Mouse (Mus musculus): ENCODE measurements around the gene Npc2.

The Npc2 gene

DNA sequence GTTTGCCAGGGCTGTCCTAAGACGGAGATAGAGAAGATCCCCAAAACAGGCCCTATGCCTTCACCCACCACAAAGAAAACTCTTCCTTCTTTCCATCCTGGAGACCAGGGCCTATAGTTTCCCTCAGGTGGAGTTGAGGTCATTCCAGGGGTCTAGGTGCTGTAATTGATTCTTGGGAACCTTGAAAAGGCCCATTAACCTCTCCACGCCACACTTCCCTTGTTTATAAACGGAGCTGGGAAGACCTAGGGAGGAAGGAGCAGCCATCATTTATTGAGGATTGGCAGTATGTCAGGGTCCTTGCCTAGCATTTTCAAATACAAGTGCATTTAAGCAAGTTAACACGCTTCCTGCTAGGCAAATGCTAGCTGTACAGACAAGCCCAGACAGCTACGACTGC, 45.5 kb downstream of the Npc2 start:
- DNase-seq, result no peak

DNA sequence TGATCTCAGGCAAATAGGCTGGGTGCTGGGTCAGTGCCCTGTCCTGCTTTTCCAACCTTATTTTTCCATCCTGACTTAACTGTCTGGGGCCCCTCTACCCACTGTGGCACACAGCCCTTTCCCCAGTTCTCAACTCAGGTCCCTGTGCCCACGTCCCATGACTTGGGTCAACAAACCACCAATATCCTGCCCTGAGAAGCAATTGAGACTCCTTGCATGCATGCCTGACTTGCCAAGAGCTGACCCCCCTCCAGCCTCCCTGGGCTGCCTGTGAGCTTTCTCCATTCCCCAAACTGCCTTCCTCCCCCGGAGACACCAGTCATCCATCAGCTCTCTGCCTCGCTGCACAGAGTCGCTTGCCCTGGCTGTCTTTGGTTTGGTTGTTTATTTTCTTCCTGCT, 46.0 kb downstream of the Npc2 start:
- DNase-seq, result no peak

DNA sequence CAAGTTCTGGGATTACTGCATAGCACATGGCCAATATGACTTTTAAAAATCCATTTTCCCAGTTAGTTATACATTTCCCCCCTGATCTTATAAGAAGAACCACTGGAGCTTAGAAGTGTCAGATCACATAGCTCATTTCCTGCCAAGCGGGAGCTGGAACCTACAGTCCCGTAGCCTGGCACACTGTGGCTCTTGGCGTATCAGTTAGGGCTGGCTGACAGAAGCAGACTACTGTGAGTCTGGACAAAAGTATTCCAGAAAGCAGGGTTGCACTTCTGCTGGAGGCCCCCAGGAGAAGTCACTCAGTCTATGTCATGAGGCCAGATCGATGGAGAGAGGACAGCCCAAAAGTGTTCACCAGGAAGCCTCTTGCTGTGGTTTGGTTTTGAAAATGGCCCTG, 46.6 kb downstream of the Npc2 start:
- DNase-seq, result no peak

DNA sequence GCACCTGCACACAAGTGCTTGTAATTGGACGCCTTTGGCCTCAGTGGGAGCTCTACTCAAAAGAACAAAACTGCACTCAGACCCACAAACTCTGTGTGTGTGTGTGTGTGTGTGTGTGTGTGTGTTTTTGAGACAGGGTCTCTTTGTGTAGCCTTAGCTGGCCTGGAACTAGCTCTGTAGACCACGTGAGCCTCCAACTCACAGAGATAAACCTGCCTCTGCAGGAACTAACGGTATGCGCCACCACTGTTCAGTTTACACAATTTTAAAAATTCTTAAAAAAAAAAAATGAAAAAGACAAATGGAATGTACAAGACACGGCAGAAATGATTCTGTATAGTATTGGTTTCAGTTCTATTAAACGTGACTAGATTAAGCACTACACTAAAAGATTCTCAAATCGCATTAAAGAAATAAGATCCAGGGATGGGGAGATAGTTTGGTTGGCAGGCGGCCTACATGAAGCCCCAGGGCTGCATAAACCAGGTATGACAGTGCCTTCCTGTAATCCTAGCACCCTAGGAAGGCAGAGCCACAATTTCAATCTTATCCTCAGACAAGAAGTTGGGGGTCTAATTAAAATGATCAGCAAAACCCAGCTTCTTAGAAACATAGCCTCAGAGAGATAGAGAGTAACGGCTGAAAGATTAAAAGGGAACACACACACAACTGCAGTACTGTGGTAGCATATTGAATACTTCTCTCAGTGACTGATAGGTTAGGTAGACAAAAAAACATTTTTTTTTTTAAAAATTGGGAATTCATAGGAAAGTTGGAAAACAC, 54.3 kb downstream of the Npc2 start:
- no peak for DNase-seq

DNA sequence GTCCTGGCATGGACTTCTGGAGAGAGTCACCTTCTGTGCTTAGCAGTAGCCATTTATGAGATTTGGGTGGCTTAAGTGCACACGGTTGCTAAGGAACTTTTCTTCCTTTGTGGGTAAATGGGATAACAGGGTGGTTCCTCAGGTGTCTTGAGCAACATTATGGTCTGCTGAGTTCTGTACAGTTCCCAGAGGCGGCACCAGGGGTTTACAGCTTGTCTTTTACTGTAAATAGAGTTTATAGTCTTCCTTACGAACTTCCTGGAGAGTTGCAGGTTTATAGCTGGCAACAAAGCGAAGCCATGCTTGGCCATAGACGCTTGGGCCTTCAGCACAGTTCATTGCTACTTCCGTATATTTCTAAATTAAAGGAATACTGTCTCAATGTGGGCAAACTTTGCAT, 58.4 kb downstream of the Npc2 start:
- no peak for DNase-seq

DNA sequence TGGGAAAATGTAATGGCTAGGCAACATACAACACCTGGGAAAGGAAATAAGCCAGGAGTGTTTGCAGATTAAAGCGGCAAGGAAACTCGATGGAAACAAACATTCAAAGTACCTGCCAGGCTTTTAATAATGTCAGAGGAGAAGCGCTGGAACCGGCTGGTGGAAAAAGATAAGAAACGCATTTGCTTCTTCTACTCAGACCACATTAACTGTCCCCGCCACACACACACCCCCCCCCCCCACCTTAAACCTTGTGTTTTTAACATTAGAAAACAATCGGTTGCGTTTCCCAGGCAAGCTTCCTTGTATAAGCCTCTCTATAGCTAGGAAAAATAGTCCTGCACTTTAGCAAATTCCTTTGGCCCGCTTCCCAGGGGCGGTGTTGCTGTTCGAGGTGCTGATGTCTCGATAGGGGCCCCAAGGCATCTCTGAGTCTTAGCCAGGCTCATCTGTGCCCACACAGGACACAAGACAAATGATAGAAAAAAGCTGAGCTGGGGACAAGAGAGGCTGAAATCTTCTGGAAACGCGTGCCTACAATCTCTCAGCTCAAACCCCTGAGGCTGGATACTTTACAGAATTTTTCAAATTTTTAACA, 63.0 kb downstream of the Npc2 start:
- DNase-seq, result peak; percentile 27 to 40

DNA sequence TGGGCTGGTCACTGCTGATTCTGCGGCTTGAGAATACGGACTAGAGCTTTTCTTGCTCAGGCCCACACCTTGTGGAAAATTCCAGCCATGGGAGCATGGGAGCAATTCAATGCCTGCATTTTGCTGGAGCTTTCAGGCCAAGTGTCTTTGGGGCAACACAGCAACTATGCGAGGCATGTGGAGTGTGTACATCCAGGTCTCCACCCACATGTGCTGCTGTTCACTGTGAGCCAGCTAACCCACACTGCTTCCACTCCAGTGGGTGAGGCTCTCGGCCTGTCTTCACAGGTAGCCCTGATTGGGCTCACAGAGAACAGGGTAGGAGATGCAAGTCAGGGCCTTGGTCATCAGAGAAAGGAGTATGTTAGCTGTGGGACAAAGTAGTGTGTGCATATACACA, 65.1 kb downstream of the Npc2 start:
- peak; percentile 17 to 20 for DNase-seq

DNA sequence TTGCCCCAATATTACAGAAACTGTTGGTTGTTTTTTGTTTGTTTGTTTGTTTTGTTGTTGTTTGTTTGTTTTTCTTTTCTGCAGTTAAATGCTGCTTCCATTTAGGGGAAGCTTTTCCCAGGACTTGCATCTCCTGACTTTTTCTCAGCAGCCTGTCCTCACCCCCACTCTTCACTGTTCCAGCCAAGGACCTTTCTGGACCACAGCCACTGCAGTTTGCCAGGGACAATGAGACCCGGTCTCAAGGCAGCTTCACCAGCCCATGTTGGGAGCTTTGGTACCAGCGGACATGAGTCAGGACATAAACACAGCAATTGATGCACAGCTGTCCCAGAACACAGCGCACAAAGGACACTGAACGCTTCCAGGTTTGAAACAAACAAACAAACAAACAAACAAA, 66.1 kb downstream of the Npc2 start:
- no peak for DNase-seq

All from lung, adult 18-20 months (tissue).